In genomic region chr13:62558189-62559110, GRCm38 (mm10) we compare ENCODE assay signal across 9 mouse cellular contexts. TPM values are rescaled to one million over a fixed set of nuclear protein-coding genes. Genes with fewer than 3 reads are reported as not detected.
DNase-seq lines count a peak whose midpoint lies in the region; ATAC-seq and TF ChIP-seq lines count a peak whose summit lies in the region.
"Not testable (repeated sequence)": the region's sequence is repeated elsewhere in the genome, so short reads cannot be mapped to it uniquely, and the experiment has no call there.
"Had no signal": no experiment of that assay in that cellular context is flagged by ENCODE, and none has a peak within 500 bp of the region (broad histone marks: within the 10 kb centered on the region; RNA-seq: fewer than 3 reads in every experiment).

Gene Zfp935 (minus strand): TSS chr13:62558511.

- not testable (repeated sequence) for H3K9me3 ChIP-seq in forebrain, postnatal 0 days (ENCODE audit: low read length)

- not testable (repeated sequence) for H3K27ac ChIP-seq in forebrain, postnatal 0 days (ENCODE audit: low read depth, low read length)
- H3K27ac ChIP-seq in layer of hippocampus, adult 2 months = peak within 1 kb of the TSS; percentile 61; the same call in 1 of the 2 replicates
- 0 out of 2 replicates have a peak within 1 kb of the TSS, but pooled peaks have one; percentile 35 for H3K27ac ChIP-seq in thymus, adult 2 months (ENCODE audit: control insufficient read depth, insufficient read depth, low read length)

- peak within 1 kb of the TSS; percentile 34 for H3K4me3 ChIP-seq in forebrain, postnatal 0 days (ENCODE audit: low read depth, low read length)
- H3K4me3 ChIP-seq in layer of hippocampus, adult 2 months = peak within 1 kb of the TSS; percentile 59
- H3K4me3 ChIP-seq in lung, adult 2 months (replicated peaks; ENCODE audit: extremely low read depth, low read depth, low read length) = not testable (repeated sequence)
- H3K4me3 ChIP-seq in thymus, adult 2 months (ENCODE audit: control insufficient read depth, insufficient read depth, low read length) = peak within 1 kb of the TSS; percentile 96

- peak within 1 kb of the TSS; percentile 47 for H3K9ac ChIP-seq in forebrain, postnatal 0 days

- not testable (repeated sequence) for H3K27me3 ChIP-seq in forebrain, postnatal 0 days (ENCODE audit: insufficient read depth, low read length); thymus, adult 2 months (ENCODE audit: control insufficient read depth, insufficient read depth, low read length)

- 1% methylated on average over 25 of the region's 27 CpGs for WGBS in forebrain, postnatal 0 days
- 5% methylated on average over 27 of the region's 27 CpGs for WGBS in lung, adult 2 months
- WGBS in thymus, adult 2 months = 4% methylated on average over 27 of the region's 27 CpGs

- H3K36me3 ChIP-seq in forebrain, postnatal 0 days (ENCODE audit: insufficient read depth); thymus, adult 2 months (ENCODE audit: control insufficient read depth, insufficient read depth, low read length): not testable (repeated sequence)

- H3K4me1 ChIP-seq in forebrain, postnatal 0 days (ENCODE audit: insufficient read depth); lung, adult 2 months (ENCODE audit: control insufficient read depth, insufficient read depth, low read length); thymus, adult 2 months (replicated peaks; ENCODE audit: control insufficient read depth, insufficient read depth, low read length): not testable (repeated sequence)

- TF ChIP-seq POLR2A in lung, adult 2 months (IDR thresholded peaks at IDR 0.05; ENCODE audit: borderline replicate concordance, extremely low read depth, low read depth, low read length); thymus, adult 2 months (IDR thresholded peaks at IDR 0.05; ENCODE audit: control insufficient read depth, extremely low read depth, insufficient read depth, low read length, poor library complexity): not testable (repeated sequence)

- DNase-seq in ES-CJ7 (ENCODE audit: low read depth, low spot score) = peak; percentile 30
- DNase-seq in cerebellum, adult 18-20 months = peak; percentile 65 to 68
- DNase-seq in forebrain, postnatal 0 days = peak; percentile 24
- DNase-seq in heart, postnatal 4 days = peak; percentile 75
- DNase-seq in layer of hippocampus, adult 2 months (ENCODE audit: low spot score in 2 of 2) = peak; percentile 58 to 70
- DNase-seq in lung, adult 2 months = peak; percentile 73
- peak; percentile 74 for DNase-seq in thymus, adult 2 months

- not testable (repeated sequence) for TF ChIP-seq CTCF in forebrain, postnatal 0 days (IDR thresholded peaks at IDR 0.05; ENCODE audit: low read depth); layer of hippocampus, adult 2 months (conservative IDR thresholded peaks at IDR 0.05); lung, adult 2 months (IDR thresholded peaks at IDR 0.05; ENCODE audit: insufficient read depth, low read length); thymus, adult 2 months (IDR thresholded peaks at IDR 0.05; ENCODE audit: borderline replicate concordance, control insufficient read depth, extremely low read depth, insufficient read depth, low read length, poor library complexity)

- peak; percentile 68; the same call in 1 of the 2 replicates for ATAC-seq in forebrain, postnatal 0 days
- peak; percentile 51 for ATAC-seq in neutrophil, adult 5-6 weeks (ENCODE audit: extremely low read depth, insufficient number of reproducible peaks, low FRiP score, poor library complexity, severe bottlenecking)

- H3K4me2 ChIP-seq in forebrain, postnatal 0 days (ENCODE audit: low read depth) = peak within 1 kb of the TSS; percentile 54

RNA-seq across cellular contexts. Expression of gene Zfp935, which starts in this region (rescaled TPM):
- total RNA-seq in forebrain, postnatal 0 days (2014; rRNA removed) = 0.62 TPM in 1 of 2 replicates, not detected in the other
- polyA plus RNA-seq in forebrain, postnatal 0 days (2015; fragmentation: Nextera tagmentation; extraction: Ambion mirVana) = not detected in 2 replicates
- total RNA-seq in heart, postnatal 4 days (2021) = under 1 TPM; 0.48 to 0.97 TPM
- 1 to 10 TPM; 1.6 to 2.0 TPM for total RNA-seq in layer of hippocampus, adult 2 months (2021)
- not detected in 2 replicates for polyA plus RNA-seq in lung, adult 2 months (2012; rRNA removed)
- 1.8 TPM in 1 of 2 replicates, not detected in the other for total RNA-seq in neutrophil, adult 5-6 weeks (2017)
- polyA plus RNA-seq in thymus, adult 2 months (2012; rRNA removed) = not detected in 2 replicates
- total RNA-seq: monocyte, adult 5-6 weeks had no signal

Comparison
In these comparisons a context has a peak if more than half of its experiments do, and no peak if none do; other contexts are left out.
1. Peak in DNase-seq, ATAC-seq, H3K4me3 ChIP-seq, H3K9ac ChIP-seq and H3K4me2 ChIP-seq in forebrain, postnatal 0 days; RNA of the gene not detected or under 1 TPM.
2. Peak in DNase-seq in heart, postnatal 4 days; RNA of the gene not detected or under 1 TPM.
3. Peak in DNase-seq in lung, adult 2 months; RNA of the gene not detected or under 1 TPM.
4. Peak in DNase-seq, H3K4me3 ChIP-seq and H3K27ac ChIP-seq in thymus, adult 2 months; RNA of the gene not detected or under 1 TPM.
5. DNase-seq: peak in every context shown above with its lines; median percentile 75 in heart, postnatal 4 days; 74 in thymus, adult 2 months; 73 in lung, adult 2 months; 66 in cerebellum, adult 18-20 months; 64 in layer of hippocampus, adult 2 months; 30 in ES-CJ7; 24 in forebrain, postnatal 0 days.